Mouse (Mus musculus): ENCODE data around the gene Tgfb1. TPM values are rescaled to one million over a fixed set of nuclear protein-coding genes. Genes with fewer than 3 reads are reported as not detected.

Gene Tgfb1
- polyA plus RNA-seq, 1 experiment from 2014 or later, result 1.2 TPM

Other genes with a start within 250 kb of the Tgfb1 start
- 0.88 and 0.96 TPM in 2 replicates for gene Ceacam1, start 209.4 kb upstream of the Tgfb1 start, polyA plus RNA-seq (2015; fragmentation: Nextera tagmentation; extraction: Ambion mirVana)
- gene Ceacam2, start 147.1 kb upstream of the Tgfb1 start, polyA plus RNA-seq (2015; fragmentation: Nextera tagmentation; extraction: Ambion mirVana), result 0.12 and 0.16 TPM in 2 replicates
- not detected in 2 replicates for gene Erich4, start 71.1 kb upstream of the Tgfb1 start, polyA plus RNA-seq (2015; fragmentation: Nextera tagmentation; extraction: Ambion mirVana)
- 35.8 and 42.6 TPM in 2 replicates for gene Dmac2, start 67.6 kb upstream of the Tgfb1 start, polyA plus RNA-seq (2015; fragmentation: Nextera tagmentation; extraction: Ambion mirVana)
- gene B3gnt8, start 60.3 kb upstream of the Tgfb1 start, polyA plus RNA-seq (2015; fragmentation: Nextera tagmentation; extraction: Ambion mirVana), result 1.0 and 1.2 TPM in 2 replicates
- 46.3 and 49.2 TPM in 2 replicates for gene Bckdha, start 28.0 kb upstream of the Tgfb1 start, polyA plus RNA-seq (2015; fragmentation: Nextera tagmentation; extraction: Ambion mirVana)
- gene Exosc5, start 27.8 kb upstream of the Tgfb1 start, polyA plus RNA-seq (2015; fragmentation: Nextera tagmentation; extraction: Ambion mirVana), result 44.7 and 47.1 TPM in 2 replicates
- gene Tmem91, start 11.8 kb upstream of the Tgfb1 start, polyA plus RNA-seq (2015; fragmentation: Nextera tagmentation; extraction: Ambion mirVana), result 15.6 and 16.3 TPM in 2 replicates
- 40.0 and 41.5 TPM in 2 replicates for gene B9d2, start 6.2 kb upstream of the Tgfb1 start, polyA plus RNA-seq (2015; fragmentation: Nextera tagmentation; extraction: Ambion mirVana)
- 33.1 and 33.8 TPM in 2 replicates for gene Ccdc97, start 32.1 kb downstream of the Tgfb1 start, polyA plus RNA-seq (2015; fragmentation: Nextera tagmentation; extraction: Ambion mirVana)
- 49.9 and 50.7 TPM in 2 replicates for gene Hnrnpul1, start 67.8 kb downstream of the Tgfb1 start, polyA plus RNA-seq (2015; fragmentation: Nextera tagmentation; extraction: Ambion mirVana)
- 21.9 and 22.2 TPM in 2 replicates for gene Axl, start 101.7 kb downstream of the Tgfb1 start, polyA plus RNA-seq (2015; fragmentation: Nextera tagmentation; extraction: Ambion mirVana)
- 1.4 and 2.1 TPM in 2 replicates for gene Cyp2s1, start 129.9 kb downstream of the Tgfb1 start, polyA plus RNA-seq (2015; fragmentation: Nextera tagmentation; extraction: Ambion mirVana)
- gene Cyp2b10, start 210.6 kb downstream of the Tgfb1 start, polyA plus RNA-seq (2015; fragmentation: Nextera tagmentation; extraction: Ambion mirVana), result not detected in 2 replicates

Data from hindbrain, embryonic 13.5 days (tissue).